Mouse (Mus musculus): ENCODE data around the gene Cables2.

The Cables2 gene

DNA sequence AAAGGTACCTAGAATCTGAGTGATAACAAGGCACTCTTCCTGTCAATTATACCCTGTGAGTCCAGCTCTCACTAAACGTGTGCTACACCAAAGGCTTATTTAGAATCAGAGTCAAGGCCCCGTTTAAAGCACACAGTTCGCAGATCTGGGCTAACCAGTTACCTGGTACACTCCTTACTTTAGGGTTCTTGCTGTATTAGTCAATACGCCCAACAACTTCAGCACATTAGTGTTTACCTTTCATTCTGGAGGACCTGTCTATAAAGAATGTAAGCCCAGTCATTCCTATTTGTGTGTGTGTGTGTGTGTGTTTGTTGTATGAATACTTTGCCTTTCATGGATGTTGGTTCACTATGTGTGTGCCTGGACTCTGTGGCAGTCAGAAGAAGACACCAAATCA is 30.2 kb downstream of the Cables2 start:
- no peak for TF ChIP-seq GATA4 (IDR thresholded peaks at IDR 0.05; ENCODE audit: insufficient replicate concordance, low read length)

DNA sequence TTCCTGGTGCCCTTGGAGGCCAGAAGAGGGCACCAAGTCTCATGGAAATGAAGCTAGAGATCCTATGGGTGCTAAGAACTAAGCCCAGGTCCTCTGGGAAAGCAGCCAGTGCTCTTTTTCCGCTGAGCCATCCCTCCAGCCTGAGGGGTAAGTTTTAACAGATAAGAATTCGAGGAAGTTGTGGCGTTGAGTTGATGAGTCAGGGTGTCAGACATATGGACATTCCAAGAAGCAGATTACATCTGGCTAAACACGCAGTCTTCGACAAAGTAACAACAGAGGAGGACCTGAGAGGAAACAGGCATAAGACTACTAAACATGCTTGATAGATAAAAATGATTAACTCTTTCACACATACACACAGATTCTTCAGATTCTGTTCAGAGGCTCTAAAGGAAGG is 34.7 kb downstream of the Cables2 start:
- TF ChIP-seq GATA4 (IDR thresholded peaks at IDR 0.05; ENCODE audit: insufficient replicate concordance, low read length): no peak

DNA sequence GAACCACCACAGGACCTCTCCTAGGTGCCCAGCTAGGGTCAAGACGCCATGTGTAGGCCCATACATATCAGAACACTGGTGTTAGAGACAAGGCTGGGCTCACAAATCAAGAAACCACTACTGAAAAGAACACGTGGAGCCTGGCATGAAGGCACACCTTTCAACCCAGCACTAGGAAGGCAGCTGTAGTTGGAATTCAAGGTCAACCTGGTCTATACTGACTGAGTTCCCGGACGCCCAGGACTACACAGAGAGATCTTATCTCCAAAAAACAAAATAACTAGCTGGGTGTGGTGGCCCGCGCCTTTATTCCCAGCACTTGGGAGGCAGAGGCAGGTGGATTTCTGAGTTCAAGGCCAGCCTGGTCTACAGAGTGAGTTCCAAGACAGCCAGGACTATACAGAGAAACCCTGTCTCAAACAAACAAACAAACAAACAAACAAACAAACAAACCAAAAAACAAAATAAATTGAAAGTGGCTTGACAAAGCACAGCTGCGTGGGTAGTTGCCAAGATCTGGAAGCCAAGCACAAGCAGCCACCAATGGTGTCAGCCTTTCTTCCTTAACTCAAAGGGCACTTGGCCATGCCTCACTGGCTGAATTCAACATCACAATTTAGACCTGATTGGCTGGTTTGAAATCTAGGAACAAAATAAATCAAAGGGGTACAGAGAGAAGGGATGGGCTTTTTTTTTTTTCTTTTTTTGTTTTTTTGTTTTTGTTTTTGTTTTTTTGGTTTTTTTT is 35.5 kb downstream of the Cables2 start:
- no peak for TF ChIP-seq GATA4 (IDR thresholded peaks at IDR 0.05; ENCODE audit: insufficient replicate concordance, low read length)

DNA sequence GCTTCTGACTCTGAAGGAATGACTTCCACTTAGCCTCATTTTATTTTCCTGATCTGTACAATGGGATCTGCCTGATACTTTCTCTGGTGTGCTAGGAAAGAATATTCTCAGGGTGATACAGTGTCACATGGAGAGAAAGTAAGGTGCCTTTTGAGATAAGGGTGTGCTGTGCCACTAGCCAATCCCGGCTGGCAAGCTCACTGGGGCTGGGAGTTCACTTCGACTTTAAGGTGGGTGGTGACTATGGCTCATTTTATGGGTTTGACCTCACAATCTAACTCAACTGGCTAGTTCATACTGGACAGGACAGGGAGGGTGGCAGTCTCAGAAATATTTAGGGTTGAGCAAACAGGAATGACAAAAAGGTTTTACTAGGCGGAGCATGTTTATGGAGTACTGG is 36.4 kb downstream of the Cables2 start:
- no peak for TF ChIP-seq GATA4 (IDR thresholded peaks at IDR 0.05; ENCODE audit: insufficient replicate concordance, low read length)

DNA sequence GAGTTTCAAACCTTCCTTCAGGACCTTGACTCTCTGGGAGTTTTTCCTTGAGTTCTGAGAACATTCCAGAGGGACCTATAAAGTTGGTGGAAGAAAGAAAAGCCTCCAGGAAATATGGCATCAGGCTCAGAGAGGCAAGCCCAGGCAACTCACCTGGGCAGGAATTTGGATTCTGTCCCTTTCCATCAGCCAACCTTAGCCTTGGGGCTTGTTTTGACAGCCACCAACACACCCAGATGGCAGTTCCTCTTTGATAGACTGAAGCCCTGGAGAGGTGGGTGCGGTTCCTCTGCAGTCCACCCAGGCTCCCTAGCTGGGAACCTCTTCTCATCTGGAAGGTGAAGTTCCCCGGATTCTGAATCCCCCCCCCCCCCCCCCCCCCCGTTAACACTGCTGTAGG is 36.8 kb downstream of the Cables2 start:
- TF ChIP-seq GATA4 (IDR thresholded peaks at IDR 0.05; ENCODE audit: insufficient replicate concordance, low read length): no peak

DNA sequence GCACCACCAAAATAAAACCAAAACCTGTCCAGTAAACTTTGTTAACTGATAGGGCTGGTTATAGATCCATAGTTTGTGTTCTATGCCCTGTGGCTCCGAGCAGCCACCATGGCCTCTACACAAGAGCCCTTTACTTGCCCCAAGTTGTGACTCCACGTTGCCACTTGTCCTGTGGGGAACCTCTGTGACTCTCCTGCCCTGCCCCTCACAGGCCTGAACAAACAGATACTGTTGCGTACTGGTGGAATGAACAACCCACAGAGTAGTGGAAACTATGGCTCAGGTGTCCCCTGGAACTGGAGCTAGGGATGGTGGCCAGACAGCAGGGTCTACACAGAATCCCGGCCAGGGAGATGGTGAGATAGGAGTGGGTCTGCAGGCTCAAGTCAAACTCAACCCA is 37.5 kb downstream of the Cables2 start:
- no peak for TF ChIP-seq GATA4 (IDR thresholded peaks at IDR 0.05; ENCODE audit: insufficient replicate concordance, low read length)

DNA sequence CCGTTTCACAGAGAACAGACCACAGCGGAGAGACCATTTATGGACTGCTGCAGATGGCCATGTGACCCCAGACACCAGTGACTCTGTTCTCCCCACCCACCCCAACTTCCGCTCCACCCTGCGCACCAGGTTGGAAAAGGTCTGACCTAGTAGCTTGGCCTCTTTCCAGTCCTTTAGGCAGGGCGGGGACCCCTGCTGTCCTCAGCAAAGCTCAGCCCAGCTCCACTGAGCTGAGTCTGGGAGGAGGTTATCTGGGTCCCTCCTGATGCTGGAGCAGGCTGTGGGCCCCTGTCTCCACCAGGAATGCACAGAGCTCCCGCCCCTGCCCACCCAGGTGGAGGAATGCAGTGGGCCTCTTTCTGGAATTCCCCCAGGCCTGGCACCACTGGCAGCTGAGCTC is 38.3 kb downstream of the Cables2 start:
- no peak for TF ChIP-seq GATA4 (IDR thresholded peaks at IDR 0.05; ENCODE audit: insufficient replicate concordance, low read length)

DNA sequence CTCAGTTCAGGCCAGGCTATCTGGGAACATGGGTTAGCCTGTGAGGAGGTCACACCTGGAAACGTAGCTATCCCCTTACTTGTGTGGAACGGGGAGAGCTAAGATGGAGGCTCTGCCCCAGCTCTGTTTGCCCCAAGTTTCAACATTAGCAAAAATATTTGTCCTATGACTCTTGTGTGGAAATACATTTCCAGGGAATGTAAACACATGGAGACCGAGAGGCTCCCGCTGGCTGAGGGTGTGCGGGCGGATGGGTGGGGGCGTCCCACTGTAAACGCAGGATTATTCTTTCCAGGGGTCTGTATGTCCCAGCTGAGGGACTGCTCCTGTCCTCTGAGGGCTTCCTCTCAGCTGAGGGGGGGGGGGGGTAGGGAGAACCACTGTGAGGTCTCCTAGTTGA is 38.9 kb downstream of the Cables2 start:
- TF ChIP-seq GATA4 (IDR thresholded peaks at IDR 0.05; ENCODE audit: insufficient replicate concordance, low read length): no peak

DNA sequence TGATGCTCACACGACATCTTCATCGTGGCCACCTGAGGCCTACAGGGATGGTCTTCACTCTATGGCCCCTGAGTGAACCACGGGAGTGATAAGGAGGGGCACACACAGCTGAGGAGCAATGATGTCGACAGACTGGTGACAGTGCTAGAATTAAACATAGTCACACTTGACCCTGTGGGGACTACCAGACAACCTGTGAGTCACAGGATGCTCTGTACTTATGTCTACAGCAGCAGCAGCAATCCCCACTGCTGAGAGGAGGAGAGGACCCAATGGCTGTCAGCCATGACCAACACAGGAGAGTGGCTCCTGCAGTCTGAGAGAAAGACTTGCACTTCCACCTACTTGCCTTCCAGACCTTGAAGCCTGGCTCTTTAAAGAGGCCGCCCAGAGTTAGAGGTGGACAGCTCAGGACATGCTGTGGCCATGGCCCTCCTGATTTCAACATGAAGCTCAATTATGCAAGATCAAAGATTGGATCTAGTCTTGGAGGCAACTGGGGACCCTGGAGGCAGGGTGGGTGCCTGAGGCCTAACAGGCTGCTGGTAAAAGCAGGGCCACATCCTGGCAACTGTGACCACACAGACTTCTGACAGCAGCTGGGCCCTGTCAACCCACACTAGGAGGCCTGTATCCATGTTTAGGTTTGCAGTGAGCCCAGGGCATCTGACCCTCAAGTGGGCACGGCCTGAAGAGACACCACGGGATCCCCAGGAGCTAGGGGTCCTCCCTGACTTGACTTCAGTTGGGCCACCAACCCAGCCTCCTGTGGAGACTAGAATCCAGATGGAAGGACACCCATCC is 40.0 kb downstream of the Cables2 start:
- no peak for TF ChIP-seq GATA4 (IDR thresholded peaks at IDR 0.05; ENCODE audit: insufficient replicate concordance, low read length)

DNA sequence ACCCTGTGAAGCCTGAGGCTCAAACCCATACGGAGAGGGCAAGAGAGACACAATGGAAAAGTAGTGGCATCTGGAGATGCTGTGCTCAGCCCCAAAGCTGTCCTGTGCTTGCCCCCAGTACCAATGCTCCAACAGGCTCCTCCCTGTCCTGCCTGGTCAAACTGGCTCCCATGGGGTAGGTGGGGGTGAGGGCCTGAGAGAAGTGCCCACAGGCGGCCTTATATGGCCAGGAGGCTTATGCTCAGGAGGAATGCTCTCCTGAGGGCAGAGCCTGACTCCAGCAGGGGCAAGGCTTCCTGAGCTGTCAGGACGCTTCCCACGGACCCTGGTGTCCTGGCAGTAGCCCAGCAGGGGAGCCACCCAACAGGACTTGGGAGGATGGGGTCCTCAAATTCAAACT is 42.8 kb downstream of the Cables2 start:
- no peak for TF ChIP-seq GATA4 (IDR thresholded peaks at IDR 0.05; ENCODE audit: insufficient replicate concordance, low read length)

DNA sequence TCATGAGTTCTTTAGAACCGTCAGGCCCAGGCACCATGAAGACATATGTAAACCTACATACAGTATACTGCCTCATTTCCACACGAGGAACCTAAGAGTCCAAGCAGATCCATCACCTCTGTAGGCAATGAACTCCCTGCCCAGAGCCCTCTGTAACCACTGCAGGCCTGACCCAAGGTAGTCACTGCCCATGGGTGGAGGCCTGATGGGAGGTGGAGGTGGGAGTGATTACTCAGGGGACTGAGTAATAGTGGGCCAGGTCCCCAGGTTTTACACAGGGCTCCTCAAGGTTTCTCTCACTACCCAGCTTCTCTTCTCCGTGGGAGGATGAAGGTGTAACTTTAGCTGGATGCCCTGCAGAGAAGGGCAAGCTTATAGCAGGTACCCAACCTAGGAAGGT is 44.2 kb downstream of the Cables2 start:
- no peak for TF ChIP-seq GATA4 (IDR thresholded peaks at IDR 0.05; ENCODE audit: insufficient replicate concordance, low read length)

DNA sequence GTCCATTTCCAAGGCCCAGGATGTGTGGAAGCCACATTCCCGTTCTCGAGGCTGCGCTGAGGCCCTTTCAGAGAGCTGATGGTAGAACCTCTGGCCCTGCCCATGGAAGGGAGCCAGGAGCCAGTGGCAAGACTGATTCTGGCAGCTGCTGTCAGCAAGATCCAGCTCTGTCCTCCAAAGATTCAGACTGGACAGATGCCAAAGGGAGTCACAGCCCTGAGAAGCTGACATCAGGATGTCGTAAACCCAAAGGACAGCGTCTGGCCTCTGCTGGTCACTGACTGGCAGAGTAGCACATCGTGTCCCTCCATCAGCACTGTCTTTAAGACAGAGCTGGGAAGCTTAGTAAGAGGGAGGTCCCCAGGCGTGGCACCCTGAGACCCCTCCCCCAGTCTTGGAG is 44.7 kb downstream of the Cables2 start:
- TF ChIP-seq GATA4 (IDR thresholded peaks at IDR 0.05; ENCODE audit: insufficient replicate concordance, low read length): no peak

DNA sequence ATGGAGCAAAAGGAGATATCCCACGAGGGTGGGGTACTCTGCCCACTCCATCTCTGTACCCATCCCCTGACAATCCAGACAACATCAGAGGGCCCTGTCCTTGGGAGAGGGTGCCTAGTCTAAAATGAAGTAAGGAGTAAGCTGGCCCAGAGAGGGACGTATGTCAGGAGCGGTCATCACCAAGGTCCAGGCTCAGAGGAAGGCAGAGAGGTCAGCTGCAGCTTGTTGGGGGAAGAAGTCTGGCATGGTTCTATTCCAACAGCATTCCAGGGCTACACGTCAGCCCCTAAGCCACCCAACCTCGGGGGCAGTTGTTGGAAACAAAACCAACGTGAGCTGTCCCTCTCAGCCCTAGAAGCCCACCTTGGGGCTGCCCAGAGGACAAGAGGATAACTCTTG is 45.2 kb downstream of the Cables2 start:
- TF ChIP-seq GATA4 (IDR thresholded peaks at IDR 0.05; ENCODE audit: insufficient replicate concordance, low read length): no peak

DNA sequence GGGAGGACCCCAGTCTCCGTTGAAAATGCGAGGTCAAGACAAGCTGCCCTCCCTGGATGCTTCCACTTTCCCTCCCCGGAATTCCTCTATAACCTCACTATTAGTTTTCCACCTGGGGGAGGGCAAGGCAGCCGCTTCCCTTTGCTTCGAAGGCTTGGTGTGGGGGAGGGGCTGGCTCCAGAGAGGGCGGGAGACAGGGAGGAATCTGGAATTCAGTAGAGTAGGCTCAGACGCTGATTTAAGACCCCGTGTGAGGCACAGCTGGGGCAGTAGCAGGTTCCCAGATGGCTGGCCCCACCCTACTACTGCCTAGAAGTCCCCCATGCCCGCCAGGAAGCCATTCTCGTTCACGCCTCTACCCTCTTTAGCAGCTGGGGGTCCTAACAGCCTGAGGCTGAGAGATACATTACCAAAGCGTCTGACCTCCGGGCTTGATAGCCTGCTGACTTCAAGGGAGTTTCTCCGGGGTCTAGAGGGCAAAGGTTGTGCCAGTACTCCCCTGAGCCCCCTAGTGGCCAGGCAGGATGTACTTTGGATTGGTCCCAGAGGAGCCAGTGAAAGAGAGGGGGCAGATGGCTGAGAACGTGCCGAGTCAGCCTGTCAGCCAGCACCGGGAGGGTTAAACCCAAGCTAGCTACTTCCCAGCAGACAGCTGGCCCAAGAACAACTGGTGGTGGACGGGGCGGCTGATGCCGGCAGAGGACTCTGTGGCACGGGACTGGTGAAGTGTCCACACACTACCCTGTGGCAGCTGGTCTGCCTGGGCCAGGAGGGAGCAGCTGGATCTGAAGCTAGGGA is 45.8 kb downstream of the Cables2 start:
- no peak for TF ChIP-seq GATA4 (IDR thresholded peaks at IDR 0.05; ENCODE audit: insufficient replicate concordance, low read length)

DNA sequence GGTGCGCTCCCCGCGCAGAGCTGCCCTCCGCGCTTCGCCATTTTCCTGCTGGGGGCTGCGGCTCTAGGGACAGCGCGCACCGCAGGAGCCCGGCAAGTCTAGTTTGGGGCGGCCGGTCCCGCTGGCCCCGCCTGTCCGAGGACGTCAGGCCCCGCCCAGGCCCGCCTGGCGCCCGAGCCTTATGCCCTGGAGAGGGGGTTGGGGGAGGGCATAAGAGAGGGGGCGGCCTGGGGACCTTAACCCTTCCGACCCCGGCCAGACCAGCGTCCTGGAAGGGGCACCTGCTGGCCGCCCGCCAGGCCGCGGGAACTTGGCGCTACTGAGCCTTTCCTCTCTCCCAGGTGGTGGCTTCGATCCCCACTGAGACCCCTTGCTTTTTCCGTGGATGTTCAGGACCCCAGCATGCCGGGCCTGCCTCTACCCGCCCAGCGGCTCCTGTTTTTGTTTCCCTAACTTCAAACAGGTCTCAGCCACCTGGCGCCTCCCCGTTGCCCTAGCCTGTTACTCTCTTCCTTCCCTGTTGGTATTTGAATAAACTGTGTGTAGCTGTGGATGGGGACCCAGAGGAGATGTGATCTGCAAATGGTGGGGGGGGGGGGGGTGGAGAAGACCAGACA is 47.4 kb downstream of the Cables2 start, which contains the start of gene Lama5:
Gene Lama5, minus strand, starts transcription at position 98 of the 617 bp plus-strand sequence.
- no peak for TF ChIP-seq GATA4 (IDR thresholded peaks at IDR 0.05; ENCODE audit: insufficient replicate concordance, low read length)
